Mouse (Mus musculus) E14TG2a.4 (cell line): ENCODE measurements at regions not wholly inside any gene's neighbourhood (a gene's known extent, or its start where the extent isn't known, plus 50 kb on each side); places are given as distances from the start of the nearest gene placed in this dataset.

Source experiments
- CTCF ChIP-seq: conservative IDR thresholded peaks from 2 replicates; pipeline ENCODE4 v1.5.1; 2014; ENCODE audit warnings: low read length
- POU5F1 ChIP-seq: IDR thresholded peaks from 2 replicates; pipeline ENCODE4 v1.6.1; 2014; ENCODE audit warnings: low read length, borderline replicate concordance

DNA sequence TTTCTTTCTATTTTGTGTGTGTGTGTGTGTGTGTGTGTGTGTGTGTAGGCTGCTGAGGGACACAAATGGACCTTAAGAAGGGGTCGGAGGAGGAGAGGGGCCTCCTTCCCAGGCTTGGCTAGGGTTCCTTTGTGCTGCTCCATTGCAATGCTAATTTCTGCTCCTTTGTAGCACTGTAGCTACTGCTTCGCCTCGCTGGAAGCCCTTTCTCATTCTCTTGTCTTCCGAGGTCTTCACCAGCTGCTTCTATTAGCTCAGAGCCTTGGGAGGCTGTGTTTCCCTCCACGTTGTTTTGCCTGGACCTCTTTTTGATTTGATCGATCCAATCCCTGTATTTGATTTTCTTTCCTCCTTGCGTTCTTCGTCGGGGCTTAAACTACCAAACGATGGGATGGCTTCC, 247.1 kb downstream of the Tmem38b start:
- no peak for TF ChIP-seq CTCF
- TF ChIP-seq POU5F1: no peak
